Mouse (Mus musculus): ENCODE data around the gene Borcs5. TPM values are rescaled to one million over a fixed set of nuclear protein-coding genes. Genes with fewer than 3 reads are reported as not detected.

Gene Borcs5
- 3.9 and 4.0 TPM in 2 replicates for polyA plus RNA-seq (2012; rRNA removed)

GRCm38 (mm10) chr6:134639210-134639609, at the start of gene Borcs5:
Gene Borcs5, plus strand, starts transcription at chr6:134639510.

GRCm38 (mm10) chr6:134631947-134632687, 7.2 kb upstream of the Borcs5 start, which contains the start of gene Mansc1:
Gene Mansc1, minus strand, starts transcription at chr6:134632488.

Other genes with a start within 250 kb of the Borcs5 start
- gene Bcl2l14, start 243.2 kb upstream of the Borcs5 start, polyA plus RNA-seq (2012; rRNA removed), result 0.02 TPM in 1 of 2 replicates, not detected in the other
- gene Lrp6, start 72.5 kb upstream of the Borcs5 start, polyA plus RNA-seq (2012; rRNA removed), result 9.2 and 9.9 TPM in 2 replicates
- 1.6 and 2.0 TPM in 2 replicates for gene Mansc1, start 7.0 kb upstream of the Borcs5 start, polyA plus RNA-seq (2012; rRNA removed)
- gene Dusp16, start 153.1 kb downstream of the Borcs5 start, polyA plus RNA-seq (2012; rRNA removed), result 6.5 TPM in 2 replicates
- 8.6 and 9.9 TPM in 2 replicates for gene Crebl2, start 190.6 kb downstream of the Borcs5 start, polyA plus RNA-seq (2012; rRNA removed)

Data from liver, embryonic 18 days (tissue).